Mouse (Mus musculus) forebrain, embryonic 13.5 days (tissue): ENCODE measurements around the gene Rhpn2. TPM values are rescaled to one million over a fixed set of nuclear protein-coding genes. Genes with fewer than 3 reads are reported as not detected.

ENCODE experiments used
- ATAC-seq: fragments of 200-750 bp; cut with Nextera tagmentation; 2 replicates; pipeline ENCODE4 v1.8.0; 2017
- H3K27ac ChIP-seq: fragments of 300-500 bp; sonication (generic); 2 replicates; pipeline ENCODE4 v1.5.1; 2015; ENCODE audit warnings: inconsistent platforms, mild to moderate bottlenecking, moderate library complexity
- H3K27me3 ChIP-seq: fragments of 300-500 bp; sonication (generic); 2 replicates; pipeline ENCODE4 v1.6.1; 2015; ENCODE audit warnings: mild to moderate bottlenecking, inconsistent platforms
- H3K36me3 ChIP-seq: fragments of 300-500 bp; sonication (generic); 2 replicates; pipeline ENCODE4 v1.6.1; 2015; ENCODE audit warnings: mild to moderate bottlenecking, inconsistent platforms; ENCODE audit not compliant: poor library complexity, severe bottlenecking
- H3K4me1 ChIP-seq: fragments of 300-500 bp; sonication (generic); 2 replicates; pipeline ENCODE4 v1.6.1; 2015; ENCODE audit warnings: inconsistent platforms
- H3K4me2 ChIP-seq: fragments of 300-500 bp; sonication (generic); 2 replicates; pipeline ENCODE4 v1.6.1; 2015; ENCODE audit warnings: inconsistent platforms, mild to moderate bottlenecking, moderate library complexity
- H3K4me3 ChIP-seq: fragments of 300-500 bp; sonication (generic); 2 replicates; pipeline ENCODE4 v1.5.1; 2015; ENCODE audit warnings: mild to moderate bottlenecking, inconsistent platforms
- H3K9ac ChIP-seq: fragments of 300-500 bp; sonication (generic); 2 replicates; pipeline ENCODE4 v1.6.1; 2015; ENCODE audit warnings: mild to moderate bottlenecking, inconsistent platforms
- H3K9me3 ChIP-seq: fragments of 300-500 bp; sonication (generic); replicated peaks from 2 replicates; pipeline ENCODE4 v1.6.1; 2016; ENCODE audit warnings: inconsistent platforms
- WGBS: fragments of 180-500 bp; shearing (Covaris S2); methylation state at CpG from one replicate; pipeline ENCODE4 v1.1.7; 2015; 5-methylcytosine and 5-hydroxymethylcytosine counted together
- polyA plus RNA-seq: library from polyadenylated mRNA; unstranded; fragments of >200 nt; fragmentation: Nextera tagmentation; extraction: Ambion mirVana; gene quantifications from 2 replicates; pipeline ENCODE4 v1.2.1, GENCODE M21; 2015

The Rhpn2 gene
- polyA plus RNA-seq, 1 experiment from 2014 or later = 1.1 TPM

GRCm38 (mm10) chr7:35379492-35380119 is 45.6 kb downstream of the Rhpn2 start:
- 0 out of 2 replicates have a peak overlapping the region, but pooled peaks have one; percentile 18 for H3K4me2 ChIP-seq
- 48% methylated on average over 16 of the region's 16 CpGs for WGBS
- H3K9ac ChIP-seq = no peak overlapping the region
- H3K4me1 ChIP-seq = no peaks in the 10 kb centered on the region
- no peaks in the 10 kb centered on the region for H3K27me3 ChIP-seq
- no peak for ATAC-seq
- H3K27ac ChIP-seq = no peak overlapping the region
- H3K9me3 ChIP-seq = no peaks in the 10 kb centered on the region
- no peak overlapping the region for H3K4me3 ChIP-seq
- no peaks in the 10 kb centered on the region for H3K36me3 ChIP-seq

GRCm38 (mm10) chr7:35380351-35380750 is 46.4 kb downstream of the Rhpn2 start:
- Histone ChIP-seq H3K9ac (no peak overlapping the region), H3K36me3 (no peaks in the 10 kb centered on the region), H3K4me2 (no peak overlapping the region), H3K4me1 (no peaks in the 10 kb centered on the region), H3K27me3 (no peaks in the 10 kb centered on the region), H3K27ac (no peak overlapping the region), H3K9me3 (no peaks in the 10 kb centered on the region), H3K4me3 (no peak overlapping the region)
- ATAC-seq = no peak
- 89% methylated on average over 8 of the region's 8 CpGs for WGBS

- no peak overlapping the region for H3K4me3 ChIP-seq
- no peak overlapping the region for H3K9ac ChIP-seq
- H3K4me1 ChIP-seq = no peaks in the 10 kb centered on the region
- H3K9me3 ChIP-seq = no peaks in the 10 kb centered on the region
- no peaks in the 10 kb centered on the region for H3K36me3 ChIP-seq
- no peak for ATAC-seq
- WGBS = 52% methylated on average over 14 of the region's 16 CpGs
- H3K27me3 ChIP-seq = no peaks in the 10 kb centered on the region
- H3K27ac ChIP-seq = no peak overlapping the region
- no peak overlapping the region for H3K4me2 ChIP-seq
Measured at GRCm38 (mm10) chr7:35381861-35382260, 47.9 kb downstream of the Rhpn2 start.

GRCm38 (mm10) chr7:35382706-35383353 is 48.9 kb downstream of the Rhpn2 start:
- Histone ChIP-seq H3K9ac (no peak overlapping the region), H3K4me2 (no peak overlapping the region), H3K4me1 (no peaks in the 10 kb centered on the region), H3K27me3 (no peaks in the 10 kb centered on the region), H3K36me3 (no peaks in the 10 kb centered on the region), H3K9me3 (no peaks in the 10 kb centered on the region), H3K4me3 (no peak overlapping the region), H3K27ac (no peak overlapping the region)
- 54% methylated on average over 2 of the region's 2 CpGs for WGBS
- no peak for ATAC-seq

GRCm38 (mm10) chr7:35386525-35386952 is 52.6 kb downstream of the Rhpn2 start:
- H3K4me2 ChIP-seq = no peak overlapping the region
- no peaks in the 10 kb centered on the region for H3K36me3 ChIP-seq
- H3K27me3 ChIP-seq = no peaks in the 10 kb centered on the region
- H3K4me1 ChIP-seq = no peaks in the 10 kb centered on the region
- H3K4me3 ChIP-seq = no peak overlapping the region
- ATAC-seq = no peak
- H3K9me3 ChIP-seq = no peaks in the 10 kb centered on the region
- WGBS = 65% methylated on average over 6 of the region's 6 CpGs
- H3K9ac ChIP-seq = no peak overlapping the region
- no peak overlapping the region for H3K27ac ChIP-seq

GRCm38 (mm10) chr7:35388694-35389093 is 54.7 kb downstream of the Rhpn2 start:
- no peak for ATAC-seq
- H3K4me2 ChIP-seq = no peak overlapping the region
- no peaks in the 10 kb centered on the region for H3K9me3 ChIP-seq
- H3K27ac ChIP-seq = no peak overlapping the region
- WGBS = 83% methylated on average over 6 of the region's 6 CpGs
- peaks cover 13% of the 10 kb centered on the region for H3K36me3 ChIP-seq
- H3K27me3 ChIP-seq = no peaks in the 10 kb centered on the region
- H3K9ac ChIP-seq = no peak overlapping the region
- H3K4me3 ChIP-seq = no peak overlapping the region
- H3K4me1 ChIP-seq = no peaks in the 10 kb centered on the region

GRCm38 (mm10) chr7:35392935-35393334 is 59.0 kb downstream of the Rhpn2 start:
- H3K4me3 ChIP-seq = no peak overlapping the region
- peaks cover 25% of the 10 kb centered on the region for H3K36me3 ChIP-seq
- no peak for ATAC-seq
- H3K9ac ChIP-seq = no peak overlapping the region
- peaks cover 17% of the 10 kb centered on the region for H3K4me1 ChIP-seq
- H3K9me3 ChIP-seq = no peaks in the 10 kb centered on the region
- H3K27me3 ChIP-seq = no peaks in the 10 kb centered on the region
- WGBS = 67% methylated on average over 5 of the region's 5 CpGs
- no peak overlapping the region for H3K4me2 ChIP-seq
- H3K27ac ChIP-seq = no peak overlapping the region

- H3K4me3 ChIP-seq = peak overlapping the region; percentile 68
- H3K36me3 ChIP-seq = peaks cover 46% of the 10 kb centered on the region
- WGBS = 15% methylated on average over 17 of the region's 17 CpGs
- no peak overlapping the region for H3K27ac ChIP-seq
- peak overlapping the region; percentile 83 for H3K4me2 ChIP-seq
- no peaks in the 10 kb centered on the region for H3K27me3 ChIP-seq
- peaks cover 24% of the 10 kb centered on the region for H3K4me1 ChIP-seq
- peak overlapping the region; percentile 69 for H3K9ac ChIP-seq
- peak; percentile 8; the same call in 1 of the 2 replicates for ATAC-seq
- H3K9me3 ChIP-seq = no peaks in the 10 kb centered on the region
Measured at GRCm38 (mm10) chr7:35395734-35396456, 61.9 kb downstream of the Rhpn2 start.

- peak within 1 kb of the TSS; percentile 85 for H3K4me2 ChIP-seq
- under 1% methylated on average over 28 of the region's 28 CpGs for WGBS
- ATAC-seq = peak; percentile 100
- peaks cover 53% of the 10 kb centered on the region for H3K36me3 ChIP-seq
- no peaks in the 10 kb centered on the region for H3K27me3 ChIP-seq
- H3K4me3 ChIP-seq = peak within 1 kb of the TSS; percentile 68
- no peak within 1 kb of the TSS for H3K27ac ChIP-seq
- peaks cover 24% of the 10 kb centered on the region for H3K4me1 ChIP-seq
- no peaks in the 10 kb centered on the region for H3K9me3 ChIP-seq
- peak within 1 kb of the TSS; percentile 77 for H3K9ac ChIP-seq
Measured at GRCm38 (mm10) chr7:35396542-35397168, 62.7 kb downstream of the Rhpn2 start, which contains the start of the genes Faap24 and Cep89. Gene Faap24 (minus strand): TSS chr7:35396836. Gene Cep89 (plus strand): TSS chr7:35397035.

- WGBS = 88% methylated on average over 4 of the region's 4 CpGs
- ATAC-seq = no peak
Measured at GRCm38 (mm10) chr7:35401169-35401568, 67.2 kb downstream of the Rhpn2 start.

GRCm38 (mm10) chr7:35415226-35415625 is 81.3 kb downstream of the Rhpn2 start:
- Histone ChIP-seq H3K36me3 (peaks cover 94% of the 10 kb centered on the region), H3K4me1 (no peaks in the 10 kb centered on the region), H3K27me3 (no peaks in the 10 kb centered on the region), H3K9ac (no peak overlapping the region), H3K4me2 (no peak overlapping the region), H3K27ac (no peak overlapping the region), H3K4me3 (no peak overlapping the region), H3K9me3 (no peaks in the 10 kb centered on the region)
- ATAC-seq = no peak
- 77% methylated on average over 5 of the region's 5 CpGs for WGBS

More at GRCm38 (mm10) chr7:35401169-35401568, 67.2 kb downstream of the Rhpn2 start:
- peaks cover 73% of the 10 kb centered on the region for H3K36me3 ChIP-seq
- H3K4me3 ChIP-seq = no peak overlapping the region
- no peaks in the 10 kb centered on the region for H3K27me3 ChIP-seq
- H3K27ac ChIP-seq = no peak overlapping the region
- no peak overlapping the region for H3K9ac ChIP-seq
- peaks cover 14% of the 10 kb centered on the region for H3K4me1 ChIP-seq
- no peak overlapping the region for H3K4me2 ChIP-seq
- no peaks in the 10 kb centered on the region for H3K9me3 ChIP-seq
